Mouse (Mus musculus) regulatory T cell (primary cell): ENCODE measurements at regions not wholly inside any gene's neighbourhood (a gene's known extent, or its start where the extent isn't known, plus 50 kb on each side); places are given as distances from the start of the nearest gene placed in this dataset.
"Not testable (repeated sequence)": the region's sequence is repeated elsewhere in the genome, so short reads cannot be mapped to it uniquely, and the experiment has no call there.

Experiments
- in situ Hi-C: fragments of 300-600 bp; cut with MboI, MseI; formaldehyde crosslinking; loops from one replicate; pipeline ENCODE4 v1.15.1; 2025; ENCODE audit warnings: high pct_unique_total_duplicates

DNA sequence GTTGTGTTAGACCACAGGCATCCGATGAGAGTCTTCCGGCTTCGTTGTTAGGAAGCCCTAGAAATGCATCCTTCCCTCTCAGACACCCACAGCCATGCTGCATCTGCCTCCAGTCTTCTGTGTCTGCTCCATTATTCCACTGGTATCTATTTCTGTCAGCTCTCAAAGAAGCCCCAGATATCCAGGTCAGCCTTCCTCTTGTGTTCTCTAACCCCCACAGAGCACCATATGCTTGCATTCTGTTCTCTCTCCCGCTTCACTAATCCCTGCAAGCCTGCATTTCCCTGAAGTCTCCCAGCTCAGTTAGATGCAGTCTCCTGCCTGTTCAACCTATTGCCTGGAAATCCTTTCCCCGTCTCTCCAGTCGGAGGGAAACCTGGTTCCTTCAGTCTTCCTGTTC is 53.6 kb upstream of the Wdfy3 start:
- in situ Hi-C loops = no loop called here

DNA sequence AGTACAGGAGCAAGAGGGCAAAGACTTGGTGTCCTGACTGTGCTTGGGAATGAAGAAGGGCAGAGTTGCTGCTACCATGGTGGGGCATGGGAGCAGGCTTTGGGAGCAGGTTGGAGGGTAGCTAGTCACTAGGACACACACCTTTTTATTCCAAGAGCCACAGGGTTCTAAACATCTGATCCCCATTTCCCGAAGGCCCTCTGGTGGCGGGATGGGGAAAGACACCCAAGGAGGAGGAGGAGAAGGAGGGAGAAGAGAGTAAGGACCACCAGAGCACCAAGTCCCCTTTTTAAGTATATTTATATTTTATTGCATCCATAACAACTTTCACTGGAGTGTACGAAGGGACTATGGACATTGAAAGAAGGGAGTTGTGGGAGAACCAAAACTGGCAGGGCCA is 57.0 kb upstream of the Wdfy3 start:
- in situ Hi-C loops = no loop called here

DNA sequence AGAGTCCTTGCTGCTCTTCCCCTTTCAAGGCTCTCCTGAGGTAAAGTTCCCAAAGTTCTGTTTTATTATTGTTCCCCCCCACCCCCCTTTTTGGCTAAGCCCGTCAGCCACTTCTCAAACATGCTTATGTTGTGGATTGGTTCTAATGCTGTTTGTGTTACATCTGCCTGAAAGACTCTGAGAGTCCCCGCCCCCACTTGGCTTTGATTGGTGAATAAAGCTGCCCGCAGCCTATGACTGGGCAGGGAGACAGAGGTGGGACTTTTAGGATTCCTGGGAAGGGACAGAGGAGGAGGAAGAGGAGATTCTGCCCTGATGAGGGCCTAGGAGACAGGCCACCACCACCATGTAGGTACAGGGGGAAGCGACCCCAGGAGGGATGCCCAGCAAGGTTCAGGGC is 78.3 kb upstream of the Wdfy3 start:
- in situ Hi-C loops = no loop called here

DNA sequence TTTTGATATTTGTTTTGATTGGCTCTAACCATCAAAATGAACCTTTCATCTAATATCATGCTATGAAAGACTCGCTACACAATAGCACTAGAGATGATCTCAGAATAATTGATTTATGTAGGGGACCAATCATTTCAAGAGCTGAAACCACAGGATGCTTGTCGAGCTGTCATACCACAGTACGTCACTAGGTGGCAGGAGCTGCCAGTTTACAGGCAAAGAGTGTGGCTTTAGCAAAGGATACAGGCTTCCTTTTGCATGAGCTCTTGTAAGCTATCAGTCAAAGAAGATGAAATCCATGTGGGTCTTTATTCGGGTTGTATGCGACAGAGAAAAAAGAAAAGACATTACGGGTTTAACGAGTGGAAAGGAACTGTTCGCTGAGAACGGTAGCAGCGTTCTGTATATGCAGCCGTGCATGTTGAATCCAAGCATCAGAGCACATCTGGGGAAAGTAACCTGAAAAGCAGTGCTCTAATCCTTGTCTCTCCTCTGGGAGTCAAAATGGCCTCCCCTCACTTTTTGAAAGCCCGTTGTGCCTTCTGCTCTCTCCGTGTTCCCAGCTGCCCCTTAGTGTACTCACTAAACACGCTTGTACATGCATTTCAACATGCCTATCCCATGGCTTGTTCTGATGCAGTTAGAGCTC is 79.9 kb upstream of the Wdfy3 start:
- in situ Hi-C loops = no loop called here

DNA sequence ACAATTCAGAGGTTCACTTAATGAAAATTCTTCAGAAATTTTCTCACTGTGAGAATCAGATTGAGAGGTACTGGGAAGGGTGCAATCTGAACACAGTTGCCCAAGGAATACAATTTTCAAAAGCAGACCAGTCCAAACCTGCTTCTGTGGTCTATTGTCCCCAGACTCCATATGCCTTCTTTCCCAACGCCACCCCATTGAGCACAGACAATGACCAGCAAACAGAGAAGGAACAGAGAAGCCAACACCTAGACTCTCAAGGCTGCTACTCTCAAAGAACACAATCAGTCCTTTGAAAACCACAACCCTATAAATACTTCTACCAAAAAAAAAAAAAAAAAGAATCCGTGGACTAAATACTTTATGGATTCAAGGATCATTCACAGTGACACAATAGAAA is 89.9 kb upstream of the Wdfy3 start:
- in situ Hi-C loops = no loop called here

DNA sequence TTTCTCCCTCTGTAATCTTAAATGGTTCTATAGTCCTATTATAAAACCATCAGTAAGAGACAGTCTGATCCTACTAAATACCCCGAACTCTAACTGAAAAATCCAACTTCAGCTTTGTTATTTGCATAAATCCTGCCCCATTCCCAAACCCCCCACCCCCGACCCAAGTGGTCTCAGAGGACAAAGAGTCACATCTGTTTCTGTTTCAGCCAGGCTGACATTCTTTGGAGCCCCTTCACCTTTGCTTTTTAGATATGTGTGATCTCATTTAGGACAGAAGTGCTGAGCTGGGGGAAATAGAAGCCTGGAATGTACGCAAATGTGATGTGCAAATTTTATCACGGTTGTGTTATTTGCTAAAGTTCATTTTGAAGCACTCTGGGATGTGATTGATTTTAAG is 98.3 kb upstream of the Wdfy3 start:
- in situ Hi-C loops = no loop called here

DNA sequence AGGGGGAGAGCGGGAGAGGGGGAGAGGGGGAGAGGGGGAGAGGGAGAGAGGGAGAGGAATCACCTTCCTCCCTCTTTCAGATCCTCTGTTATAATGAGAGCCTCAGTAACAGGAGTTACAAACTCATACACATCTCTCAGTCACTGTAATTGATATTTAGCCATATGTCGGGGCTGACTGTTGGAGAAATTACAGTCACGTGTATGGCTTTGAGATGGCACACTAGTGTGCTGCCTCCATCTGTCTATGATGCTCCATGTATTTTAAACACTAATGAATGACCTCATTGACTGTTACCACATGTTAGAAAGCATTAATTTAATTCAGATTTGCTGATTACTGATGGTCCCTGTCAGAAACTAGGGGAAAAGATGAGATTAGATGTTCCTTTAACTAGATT is 102.1 kb upstream of the Wdfy3 start:
- in situ Hi-C loops = no loop called here

DNA sequence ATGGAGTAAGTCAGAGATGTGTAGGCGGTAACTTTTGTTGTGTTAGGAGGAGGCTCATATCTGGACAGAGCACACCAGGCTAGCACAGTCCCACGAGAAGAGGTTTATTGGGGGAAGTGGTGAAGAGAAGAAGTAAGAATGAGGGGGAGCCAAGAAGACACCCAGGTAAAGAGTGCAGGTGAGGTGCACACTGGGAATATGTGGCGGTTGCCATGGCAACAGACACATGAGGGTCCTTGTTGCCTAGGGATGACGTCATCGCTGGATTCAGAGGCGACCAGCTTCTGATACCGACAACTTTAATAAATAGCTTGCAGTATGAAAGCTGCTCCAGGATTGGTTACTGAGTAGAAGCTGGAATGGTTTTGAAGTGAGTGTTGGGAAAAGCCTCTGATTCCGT is 110.5 kb upstream of the Wdfy3 start:
- in situ Hi-C loops = no loop called here

DNA sequence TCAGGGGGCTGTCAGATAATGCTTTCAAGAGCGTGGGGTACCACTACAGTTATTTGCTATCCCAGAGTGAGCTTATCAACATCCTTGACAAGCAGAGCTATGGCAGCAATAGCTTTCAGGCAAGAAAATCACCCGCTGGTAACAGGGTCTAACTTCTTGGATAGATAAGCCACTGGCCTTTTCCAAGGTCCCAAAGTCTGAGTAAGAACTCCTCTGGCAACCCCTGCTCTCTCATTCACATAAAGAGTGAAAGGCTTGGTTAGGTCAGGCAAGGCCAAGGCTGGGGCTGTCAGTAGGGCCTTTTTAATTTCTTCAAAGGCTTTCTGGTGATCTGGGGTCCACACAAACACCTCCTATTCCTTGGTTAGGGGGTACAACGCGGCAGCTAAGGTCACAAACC is 119.2 kb upstream of the Wdfy3 start:
- in situ Hi-C loops = not testable (repeated sequence)

DNA sequence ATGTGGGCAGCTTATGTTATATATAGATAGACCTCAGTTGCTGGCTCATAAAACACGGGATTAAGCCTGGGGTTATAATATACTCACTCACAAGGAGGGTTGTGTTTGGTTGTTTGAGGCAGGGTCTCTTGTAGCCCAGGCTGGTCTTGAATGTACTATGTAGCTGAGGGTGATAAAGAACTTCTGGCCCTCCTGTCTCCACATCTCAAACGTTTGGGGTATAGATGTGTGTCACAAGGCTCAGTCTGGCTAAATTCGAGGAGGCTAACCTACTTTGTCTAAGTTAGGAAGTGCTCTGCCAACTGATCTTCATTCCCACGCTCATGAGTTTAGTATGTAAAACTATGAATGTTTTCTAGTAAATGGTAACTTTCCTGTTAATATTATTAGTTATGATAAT is 136.7 kb upstream of the Wdfy3 start:
- in situ Hi-C loops = loop anchor here (5.0 kb wide), 1 partner anchor 486 kb away; no protein-coding TSS in a partner anchor

DNA sequence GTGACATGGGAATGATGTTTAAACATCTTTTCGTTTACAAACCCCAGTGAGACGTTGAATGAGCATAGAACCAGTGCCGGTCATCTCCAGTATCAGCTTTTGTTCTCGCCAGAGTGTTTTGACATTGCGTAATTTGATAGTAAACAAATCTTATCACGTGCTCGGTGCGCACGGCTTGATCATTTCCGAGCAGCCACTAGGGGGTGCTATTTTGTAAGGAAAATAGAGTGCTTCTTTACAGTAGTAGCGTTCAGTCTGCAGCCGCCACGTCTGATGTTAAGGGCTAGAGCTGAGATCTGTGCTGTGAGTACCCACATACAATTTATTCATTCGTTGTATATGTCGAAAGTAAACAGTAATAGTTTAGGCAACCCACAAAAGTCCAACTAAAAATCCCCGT is 137.2 kb upstream of the Wdfy3 start:
- in situ Hi-C loops = loop anchor here (5.0 kb wide), 1 partner anchor 485 kb away; no protein-coding TSS in a partner anchor

DNA sequence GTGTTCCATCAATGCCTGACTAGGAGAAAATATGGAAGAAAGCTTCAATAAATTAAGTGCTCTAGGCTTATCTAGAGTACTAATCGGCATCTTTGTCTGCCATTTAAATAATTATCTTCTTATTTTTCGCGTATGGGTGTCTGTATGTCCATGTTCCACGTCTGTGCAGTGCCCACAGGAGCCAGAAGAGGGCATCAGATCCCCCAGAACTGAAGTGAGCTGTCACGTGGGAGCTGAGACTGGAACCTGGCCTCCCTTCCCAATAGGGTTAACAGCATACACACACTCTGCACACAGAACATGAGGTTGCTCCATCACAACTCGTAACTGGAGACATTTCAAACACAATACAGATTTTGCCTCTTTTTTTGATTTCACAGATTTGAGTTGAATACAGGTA is 143.4 kb upstream of the Wdfy3 start:
- in situ Hi-C loops = no loop called here

DNA sequence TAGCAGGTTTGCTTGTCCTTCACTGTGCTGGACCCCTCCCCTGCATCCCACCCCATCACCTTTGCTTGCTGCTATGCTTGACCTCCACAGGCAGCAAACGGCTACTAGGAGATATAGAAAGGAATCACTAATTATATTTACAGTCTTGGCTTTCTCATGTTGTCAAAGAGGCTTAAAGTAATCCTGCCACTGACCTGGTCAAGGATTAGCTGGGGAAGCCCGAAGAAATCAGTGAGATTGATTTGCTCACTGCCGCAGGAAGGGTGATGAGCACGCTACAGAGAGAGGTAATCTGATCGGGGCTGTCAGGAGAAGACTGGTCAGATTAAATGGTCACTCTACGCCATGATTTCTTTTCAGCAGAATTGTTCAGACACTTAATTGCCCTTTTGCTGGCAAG is 157.4 kb upstream of the Wdfy3 start:
- in situ Hi-C loops = no loop called here

DNA sequence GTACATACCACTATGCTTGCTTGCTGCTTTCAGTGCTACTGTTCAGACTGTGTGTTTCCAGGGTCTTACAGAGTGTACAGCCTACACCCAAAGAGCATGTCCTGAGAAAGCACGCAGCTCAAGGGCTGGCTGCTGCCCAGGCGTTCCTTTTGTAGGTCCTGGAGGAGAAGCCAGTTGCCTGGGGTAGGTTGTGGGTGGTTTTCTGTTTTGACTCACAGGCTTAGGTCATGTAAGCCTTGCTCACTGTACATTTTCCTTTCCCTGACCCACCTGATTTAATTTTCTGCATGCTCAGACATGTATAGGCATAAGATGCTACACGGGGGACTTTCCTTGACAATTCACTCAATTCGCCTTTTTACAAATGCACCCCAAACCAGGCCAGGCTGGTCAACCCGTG is 172.9 kb upstream of the Wdfy3 start:
- in situ Hi-C loops = no loop called here

DNA sequence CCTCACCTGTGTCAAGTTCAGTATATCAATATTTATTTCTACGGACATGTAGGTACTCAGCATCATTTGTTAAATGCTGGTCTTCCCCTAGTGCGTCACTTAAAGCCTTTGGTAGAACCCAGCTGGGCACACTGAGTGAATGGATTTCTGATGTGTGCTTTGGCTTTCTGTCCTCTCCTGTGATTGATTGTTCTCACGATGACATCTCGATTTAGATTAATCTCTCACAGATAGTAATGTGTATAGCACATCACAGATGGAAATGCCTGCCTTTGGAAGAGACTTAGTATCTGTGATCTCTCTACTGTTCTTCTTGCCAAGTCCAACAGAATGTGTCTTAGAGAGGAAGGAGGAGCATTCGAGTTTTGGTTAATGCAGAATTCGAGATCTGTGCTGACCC is 175.0 kb upstream of the Wdfy3 start:
- in situ Hi-C loops = no loop called here

DNA sequence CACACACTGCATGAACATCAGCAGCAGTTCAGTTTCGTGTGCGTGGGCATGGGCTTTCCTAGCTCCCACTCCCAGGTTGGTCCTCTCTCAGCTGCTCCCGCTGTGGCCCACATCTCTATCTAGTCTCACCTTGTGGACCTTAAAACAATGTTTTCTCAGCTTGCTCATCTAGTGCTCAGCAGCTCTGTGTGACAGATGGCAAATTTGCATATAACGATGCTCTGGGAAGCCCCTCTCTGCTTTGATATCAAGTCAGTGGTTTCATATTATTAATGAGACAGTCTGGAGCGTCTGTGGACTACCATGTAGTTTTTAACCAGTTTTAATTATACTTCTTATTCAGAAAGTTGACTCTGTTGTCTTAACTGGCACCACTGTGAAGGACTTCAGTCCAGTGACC is 179.0 kb upstream of the Wdfy3 start:
- in situ Hi-C loops = no loop called here

DNA sequence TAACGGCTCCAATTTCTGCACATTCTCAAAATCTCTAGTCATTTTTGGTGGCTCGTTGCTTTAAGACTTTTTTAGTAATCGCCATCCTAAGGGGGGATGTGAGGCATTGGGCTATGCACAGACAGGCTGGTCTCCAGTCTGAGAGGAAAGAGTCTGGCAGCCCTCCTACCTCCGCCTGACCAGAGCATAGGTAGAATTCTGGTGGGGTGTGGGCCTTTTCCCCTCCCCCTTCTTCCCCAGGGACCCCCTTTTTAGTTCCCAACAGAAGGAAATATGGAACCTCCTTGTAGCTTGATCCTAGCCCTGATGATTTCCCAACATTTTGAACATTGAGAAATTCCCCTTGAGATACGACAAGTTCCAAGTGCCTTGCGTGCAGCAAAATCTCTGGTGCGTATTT is 181.4 kb upstream of the Wdfy3 start:
- in situ Hi-C loops = no loop called here

DNA sequence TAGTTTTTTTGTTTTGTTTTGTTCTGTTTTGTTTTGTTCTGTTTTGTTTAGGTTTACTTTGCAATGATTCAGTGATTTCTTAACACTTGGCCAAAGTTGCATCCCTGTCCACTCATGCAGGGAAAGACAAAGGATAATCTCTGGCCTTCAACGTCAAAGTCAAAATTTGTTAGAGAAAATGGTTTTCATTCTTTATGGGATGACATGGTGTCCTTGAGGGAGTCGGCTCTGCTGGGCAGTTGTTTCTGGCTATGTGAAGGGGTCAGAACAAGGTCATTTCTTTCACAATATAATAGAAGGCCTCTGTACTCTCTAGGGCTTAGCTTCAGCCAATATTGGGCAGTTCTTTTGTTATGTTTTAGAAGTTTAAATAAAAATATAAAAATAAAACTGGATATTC is 184.1 kb upstream of the Wdfy3 start:
- in situ Hi-C loops = no loop called here

DNA sequence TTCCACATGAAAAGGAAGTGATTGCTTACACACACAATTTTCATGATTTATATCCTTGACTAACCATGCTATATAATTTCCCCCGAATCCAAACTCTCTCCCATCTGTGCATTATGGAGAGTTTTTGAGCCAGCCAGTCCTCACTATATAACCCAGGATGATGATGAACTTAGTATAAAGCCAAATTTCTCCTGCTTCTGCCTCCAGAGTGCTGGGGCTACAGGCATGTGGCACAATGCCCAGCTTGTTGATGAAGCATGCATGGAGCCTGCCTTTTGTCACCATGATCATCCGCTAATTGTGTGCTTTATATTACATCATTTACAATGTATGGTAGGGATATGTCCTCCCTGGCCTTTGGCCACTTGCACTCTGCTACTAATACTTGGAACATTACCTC is 187.4 kb upstream of the Wdfy3 start:
- in situ Hi-C loops = no loop called here

DNA sequence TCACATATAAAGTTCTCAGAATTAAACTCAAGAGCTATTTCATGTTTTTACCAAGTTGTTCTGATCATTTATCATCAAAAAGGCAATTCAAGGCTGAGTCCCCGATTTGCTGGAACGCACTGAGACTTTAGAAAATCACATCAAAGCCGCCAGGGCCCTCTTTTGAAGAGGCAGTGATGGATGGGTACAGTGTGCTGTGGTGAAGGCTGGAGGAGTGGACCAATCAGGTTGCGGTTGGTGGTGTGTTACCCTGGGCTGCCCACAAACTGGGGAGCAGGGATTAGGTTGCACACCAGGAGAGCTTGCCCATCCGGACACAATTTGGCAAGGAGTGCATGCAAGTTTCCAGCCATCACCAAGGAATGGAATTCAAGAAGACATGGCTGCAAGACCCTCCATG is 191.9 kb upstream of the Wdfy3 start:
- in situ Hi-C loops = no loop called here

DNA sequence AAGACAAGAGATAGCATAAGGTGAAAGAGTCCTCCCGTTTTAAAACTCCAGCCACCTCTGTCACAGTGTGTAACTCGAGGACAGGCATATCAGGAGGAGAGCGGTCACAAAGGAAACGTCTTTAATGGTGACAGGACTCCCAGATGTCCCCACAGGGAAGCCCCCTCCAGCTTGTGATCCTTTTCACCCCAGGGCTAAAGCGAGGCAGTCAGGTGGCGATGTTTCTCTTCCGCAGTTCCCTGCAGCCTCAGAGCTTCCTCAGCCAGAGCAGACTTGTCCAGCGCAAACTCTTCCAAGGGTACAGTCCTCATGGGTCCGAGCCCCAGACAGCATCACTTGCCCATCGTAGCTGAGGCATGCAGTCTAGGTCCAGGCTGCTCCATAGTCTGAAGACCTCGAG is 196.7 kb upstream of the Wdfy3 start:
- in situ Hi-C loops = no loop called here

DNA sequence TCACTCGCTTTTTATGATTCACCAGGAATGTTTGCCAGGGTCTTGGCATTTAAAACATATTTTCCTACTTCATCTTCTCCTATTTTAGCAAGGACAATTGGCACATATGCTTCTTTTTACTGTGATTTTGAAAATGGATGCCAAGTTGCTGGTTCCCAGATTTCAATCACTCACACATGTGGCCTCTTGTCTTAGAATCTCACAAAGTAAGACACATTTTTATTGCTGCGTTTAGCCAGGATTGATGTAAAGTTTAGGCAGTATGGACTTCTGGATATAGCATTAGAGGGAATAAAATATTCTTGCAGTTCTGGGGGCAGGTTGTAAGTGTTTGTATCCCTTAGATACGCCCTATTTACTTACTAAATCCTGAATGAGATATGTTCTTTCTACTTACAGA is 197.4 kb upstream of the Wdfy3 start:
- in situ Hi-C loops = no loop called here

DNA sequence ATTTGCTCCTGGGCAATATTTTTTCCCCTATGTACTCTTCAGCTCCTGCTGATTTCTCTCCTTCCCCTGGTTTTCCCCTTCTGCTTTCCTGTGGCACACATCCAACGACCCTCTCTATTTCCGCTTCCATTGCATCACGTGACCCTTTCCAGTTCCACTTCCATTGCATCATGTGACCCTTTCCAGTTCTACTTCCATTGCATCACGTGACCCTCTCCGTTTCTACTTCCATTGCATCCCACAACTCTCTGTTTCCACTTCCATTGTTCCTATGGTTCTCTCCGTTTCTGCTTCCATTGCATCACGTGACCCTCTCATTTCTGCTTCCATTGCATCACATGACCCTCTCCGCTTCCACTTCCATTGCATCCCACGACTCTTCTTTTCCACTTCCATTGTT is 199.5 kb upstream of the Wdfy3 start:
- in situ Hi-C loops = no loop called here

DNA sequence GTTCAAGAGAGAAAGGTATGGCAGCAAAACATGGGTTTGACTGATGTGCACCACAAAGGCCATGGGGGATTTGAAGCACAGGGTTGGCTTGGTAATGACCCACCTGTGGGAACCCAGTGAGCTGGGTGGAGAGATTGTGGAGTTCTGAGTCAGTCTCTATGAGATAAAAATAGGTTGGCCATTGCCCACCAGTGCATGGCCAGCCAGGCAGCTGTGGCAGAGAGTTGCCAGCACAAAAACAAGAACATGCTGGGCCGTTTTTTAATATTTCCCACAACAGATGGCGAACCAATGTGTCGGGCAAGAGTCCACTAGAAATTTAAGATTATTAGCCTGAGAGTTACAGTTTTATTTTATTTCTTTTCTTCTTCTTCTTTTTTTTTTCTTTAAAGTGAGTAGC is 205.6 kb upstream of the Arhgap24 start:
- in situ Hi-C loops = no loop called here
